Mouse (Mus musculus): ENCODE measurements around the gene Nos1ap. TPM values are rescaled to one million over a fixed set of nuclear protein-coding genes. Genes with fewer than 3 reads are reported as not detected.

Gene Nos1ap
- polyA plus RNA-seq, 1 experiment from 2014 or later: 5.2 TPM

- ATAC-seq (ENCODE audit: insufficient read depth): no peak
- Histone ChIP-seq H3K36me3 (replicated peaks) (no peaks in the 10 kb centered on the region), H3K9me3 (replicated peaks) (no peaks in the 10 kb centered on the region), H3K4me3 (replicated peaks) (no peak overlapping the region), H3K27me3 (no peaks in the 10 kb centered on the region), H3K27ac (replicated peaks) (no peak overlapping the region), H3K4me2 (no peak overlapping the region), H3K4me1 (replicated peaks) (no peaks in the 10 kb centered on the region), H3K9ac (no peak overlapping the region)
- 70% methylated on average over 7 of the region's 7 CpGs for WGBS (ENCODE audit: insufficient replicate concordance)
Measured at GRCm38 (mm10) chr1:170383530-170383929, 206.1 kb downstream of the Nos1ap start.

- Histone ChIP-seq H3K4me3 (replicated peaks) (no peak overlapping the region), H3K4me1 (replicated peaks) (no peaks in the 10 kb centered on the region), H3K27me3 (no peaks in the 10 kb centered on the region), H3K36me3 (replicated peaks) (no peaks in the 10 kb centered on the region), H3K4me2 (no peak overlapping the region), H3K27ac (replicated peaks) (no peak overlapping the region), H3K9me3 (replicated peaks) (no peaks in the 10 kb centered on the region), H3K9ac (no peak overlapping the region)
- 42% methylated on average over 3 of the region's 3 CpGs for WGBS (ENCODE audit: insufficient replicate concordance)
- ATAC-seq (ENCODE audit: insufficient read depth): no peak
Measured at GRCm38 (mm10) chr1:170381457-170381856, 208.2 kb downstream of the Nos1ap start.

- H3K9ac ChIP-seq: no peak overlapping the region
- H3K4me3 ChIP-seq (replicated peaks): no peak overlapping the region
- H3K36me3 ChIP-seq (replicated peaks): no peaks in the 10 kb centered on the region
- ATAC-seq (ENCODE audit: insufficient read depth): no peak
- no peaks in the 10 kb centered on the region for H3K27me3 ChIP-seq
- 42% methylated on average over 2 of the region's 2 CpGs for WGBS (ENCODE audit: insufficient replicate concordance)
- no peaks in the 10 kb centered on the region for H3K4me1 ChIP-seq (replicated peaks)
- no peaks in the 10 kb centered on the region for H3K9me3 ChIP-seq (replicated peaks)
- no peak overlapping the region for H3K27ac ChIP-seq (replicated peaks)
- no peak overlapping the region for H3K4me2 ChIP-seq
Measured at GRCm38 (mm10) chr1:170380505-170380904, 209.2 kb downstream of the Nos1ap start.

GRCm38 (mm10) chr1:170375721-170376120 lies 213.9 kb downstream of the Nos1ap start:
- 81% methylated on average over 5 of the region's 5 CpGs for WGBS (ENCODE audit: insufficient replicate concordance)
- Histone ChIP-seq H3K9ac (no peak overlapping the region), H3K36me3 (replicated peaks) (no peaks in the 10 kb centered on the region), H3K4me2 (no peak overlapping the region), H3K9me3 (replicated peaks) (no peaks in the 10 kb centered on the region), H3K27me3 (no peaks in the 10 kb centered on the region), H3K4me3 (replicated peaks) (no peak overlapping the region), H3K27ac (replicated peaks) (no peak overlapping the region), H3K4me1 (replicated peaks) (no peaks in the 10 kb centered on the region)
- ATAC-seq (ENCODE audit: insufficient read depth): no peak

- Histone ChIP-seq H3K9ac (no peak overlapping the region), H3K4me1 (replicated peaks) (no peaks in the 10 kb centered on the region), H3K9me3 (replicated peaks) (no peaks in the 10 kb centered on the region), H3K27me3 (no peaks in the 10 kb centered on the region), H3K4me2 (no peak overlapping the region), H3K27ac (replicated peaks) (no peak overlapping the region), H3K36me3 (replicated peaks) (no peaks in the 10 kb centered on the region), H3K4me3 (replicated peaks) (no peak overlapping the region)
- no peak for ATAC-seq (ENCODE audit: insufficient read depth)
- 74% methylated on average over 2 of the region's 2 CpGs for WGBS (ENCODE audit: insufficient replicate concordance)
Measured at GRCm38 (mm10) chr1:170373750-170374149, 215.9 kb downstream of the Nos1ap start.

- H3K9me3 ChIP-seq (replicated peaks): no peaks in the 10 kb centered on the region
- no peaks in the 10 kb centered on the region for H3K36me3 ChIP-seq (replicated peaks)
- no peak overlapping the region for H3K9ac ChIP-seq
- ATAC-seq (ENCODE audit: insufficient read depth): no peak
- no peak overlapping the region for H3K4me2 ChIP-seq
- no peaks in the 10 kb centered on the region for H3K4me1 ChIP-seq (replicated peaks)
- no peaks in the 10 kb centered on the region for H3K27me3 ChIP-seq
- H3K27ac ChIP-seq (replicated peaks): no peak overlapping the region
- WGBS (ENCODE audit: insufficient replicate concordance): 40% methylated on average over 4 of the region's 4 CpGs
- no peak overlapping the region for H3K4me3 ChIP-seq (replicated peaks)
Measured at GRCm38 (mm10) chr1:170371191-170371792, 218.4 kb downstream of the Nos1ap start.

GRCm38 (mm10) chr1:170368864-170369263 lies 220.8 kb downstream of the Nos1ap start:
- no peaks in the 10 kb centered on the region for H3K4me1 ChIP-seq (replicated peaks)
- H3K9ac ChIP-seq: no peak overlapping the region
- no peaks in the 10 kb centered on the region for H3K9me3 ChIP-seq (replicated peaks)
- H3K27ac ChIP-seq (replicated peaks): no peak overlapping the region
- H3K27me3 ChIP-seq: no peaks in the 10 kb centered on the region
- H3K4me2 ChIP-seq: no peak overlapping the region
- WGBS (ENCODE audit: insufficient replicate concordance): 65% methylated on average over 7 of the region's 7 CpGs
- no peaks in the 10 kb centered on the region for H3K36me3 ChIP-seq (replicated peaks)
- ATAC-seq (ENCODE audit: insufficient read depth): no peak
- no peak overlapping the region for H3K4me3 ChIP-seq (replicated peaks)

GRCm38 (mm10) chr1:170366981-170367700 lies 222.5 kb downstream of the Nos1ap start:
- no peaks in the 10 kb centered on the region for H3K9me3 ChIP-seq (replicated peaks)
- H3K4me3 ChIP-seq (replicated peaks): no peak overlapping the region
- H3K9ac ChIP-seq: no peak overlapping the region
- no peak overlapping the region for H3K27ac ChIP-seq (replicated peaks)
- WGBS (ENCODE audit: insufficient replicate concordance): 59% methylated on average over 7 of the region's 7 CpGs
- ATAC-seq (ENCODE audit: insufficient read depth): no peak
- H3K36me3 ChIP-seq (replicated peaks): no peaks in the 10 kb centered on the region
- no peaks in the 10 kb centered on the region for H3K27me3 ChIP-seq
- H3K4me2 ChIP-seq: no peak overlapping the region
- H3K4me1 ChIP-seq (replicated peaks): no peaks in the 10 kb centered on the region

- Histone ChIP-seq H3K4me1 (replicated peaks) (peaks cover 4% of the 10 kb centered on the region), H3K4me2 (no peak overlapping the region), H3K27ac (replicated peaks) (no peak overlapping the region), H3K9ac (no peak overlapping the region), H3K27me3 (no peaks in the 10 kb centered on the region), H3K36me3 (replicated peaks) (no peaks in the 10 kb centered on the region), H3K4me3 (replicated peaks) (no peak overlapping the region), H3K9me3 (replicated peaks) (no peaks in the 10 kb centered on the region)
- ATAC-seq (ENCODE audit: insufficient read depth): no peak
- WGBS (ENCODE audit: insufficient replicate concordance): 58% methylated on average over 3 of the region's 3 CpGs
Measured at GRCm38 (mm10) chr1:170363746-170364145, 225.9 kb downstream of the Nos1ap start.

GRCm38 (mm10) chr1:170360183-170360915 lies 229.3 kb downstream of the Nos1ap start:
- 64% methylated on average over 10 of the region's 10 CpGs for WGBS (ENCODE audit: insufficient replicate concordance)
- Histone ChIP-seq H3K4me1 (replicated peaks) (peaks cover 4% of the 10 kb centered on the region), H3K36me3 (replicated peaks) (no peaks in the 10 kb centered on the region), H3K9ac (no peak overlapping the region), H3K9me3 (replicated peaks) (no peaks in the 10 kb centered on the region), H3K27me3 (no peaks in the 10 kb centered on the region), H3K4me2 (no peak overlapping the region), H3K27ac (replicated peaks) (no peak overlapping the region), H3K4me3 (replicated peaks) (no peak overlapping the region)
- ATAC-seq (ENCODE audit: insufficient read depth): no peak

GRCm38 (mm10) chr1:170353335-170353734 lies 236.3 kb downstream of the Nos1ap start:
- Histone ChIP-seq H3K9ac (no peak overlapping the region), H3K4me3 (replicated peaks) (no peak overlapping the region), H3K27me3 (no peaks in the 10 kb centered on the region), H3K36me3 (replicated peaks) (no peaks in the 10 kb centered on the region), H3K4me1 (replicated peaks) (no peaks in the 10 kb centered on the region), H3K27ac (replicated peaks) (no peak overlapping the region), H3K9me3 (replicated peaks) (no peaks in the 10 kb centered on the region), H3K4me2 (no peak overlapping the region)
- no peak for ATAC-seq (ENCODE audit: insufficient read depth)
- WGBS (ENCODE audit: insufficient replicate concordance): 33% methylated on average over 3 of the region's 3 CpGs
